Mouse (Mus musculus) adrenal gland, postnatal 14 days (tissue): ENCODE measurements around the gene Tbxas1. TPM values are rescaled to one million over a fixed set of nuclear protein-coding genes. Genes with fewer than 3 reads are reported as not detected.

ENCODE experiments used
- DNase-seq: peaks from one replicate; pipeline ENCODE4 v3.0.0; 2021; ENCODE audit warnings: mixed read lengths
- total RNA-seq: library from RNA; stranded (reverse); gene quantifications from 2 replicates; pipeline ENCODE4 v1.2.3, GENCODE M21; 2021

Gene Tbxas1
- total RNA-seq, 1 experiment from 2014 or later, result 3.0 TPM

DNA sequence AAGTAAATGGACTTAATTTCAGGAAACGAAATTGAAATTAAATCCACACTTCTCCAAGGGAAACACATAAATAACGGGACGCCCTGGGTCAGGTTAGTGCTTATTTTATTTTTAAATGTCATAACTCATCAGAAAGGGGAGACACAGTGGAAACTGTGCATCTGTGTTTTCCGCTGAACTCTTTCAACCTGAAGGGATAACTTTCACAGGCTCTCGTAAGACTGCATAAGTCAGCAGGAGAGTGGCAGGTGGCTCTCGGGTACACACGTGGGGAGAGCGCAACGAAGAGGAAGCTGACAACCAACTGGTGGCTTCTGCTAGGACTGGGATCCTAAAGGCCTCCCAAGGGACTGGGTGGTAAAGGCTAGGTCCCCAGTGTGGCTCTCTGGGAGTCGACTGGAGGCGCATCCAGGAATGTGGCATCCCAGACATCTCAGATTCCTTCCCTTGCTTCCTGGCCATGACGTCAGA, 128.8 kb downstream of the Tbxas1 start:
- peak; percentile 18 for DNase-seq

DNA sequence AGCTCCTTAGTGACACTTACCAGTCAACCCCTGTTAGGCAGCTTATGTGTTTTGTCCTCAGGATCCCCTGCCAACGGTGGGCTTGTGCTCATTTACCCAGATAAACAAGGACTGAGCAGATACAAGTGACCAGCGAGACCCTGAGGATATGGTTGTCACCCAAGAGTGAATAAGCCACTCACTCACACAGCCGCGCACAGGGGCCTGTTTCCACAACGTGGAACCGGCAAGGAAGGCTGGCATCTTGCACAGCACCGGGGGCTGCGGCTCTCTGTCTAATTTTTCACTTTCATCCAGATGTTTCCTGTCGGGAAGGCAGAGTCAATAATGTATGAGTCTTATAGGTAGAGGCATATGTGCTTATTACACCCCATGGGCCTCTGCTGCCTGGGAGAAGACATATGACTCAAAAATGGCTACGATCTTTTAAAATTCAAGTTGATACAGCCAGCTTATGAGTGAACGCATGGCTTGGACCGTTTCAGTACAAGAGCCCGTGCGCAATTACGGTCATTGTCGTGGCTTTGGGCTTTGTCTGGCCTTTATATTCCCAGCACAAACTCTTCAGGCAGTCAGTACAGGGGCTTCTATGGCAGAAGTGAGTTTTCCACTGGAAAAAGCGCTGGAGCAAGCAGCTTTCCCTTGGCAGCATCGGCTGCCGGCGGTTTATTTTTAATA, 130.2 kb downstream of the Tbxas1 start:
- DNase-seq, result no peak

DNA sequence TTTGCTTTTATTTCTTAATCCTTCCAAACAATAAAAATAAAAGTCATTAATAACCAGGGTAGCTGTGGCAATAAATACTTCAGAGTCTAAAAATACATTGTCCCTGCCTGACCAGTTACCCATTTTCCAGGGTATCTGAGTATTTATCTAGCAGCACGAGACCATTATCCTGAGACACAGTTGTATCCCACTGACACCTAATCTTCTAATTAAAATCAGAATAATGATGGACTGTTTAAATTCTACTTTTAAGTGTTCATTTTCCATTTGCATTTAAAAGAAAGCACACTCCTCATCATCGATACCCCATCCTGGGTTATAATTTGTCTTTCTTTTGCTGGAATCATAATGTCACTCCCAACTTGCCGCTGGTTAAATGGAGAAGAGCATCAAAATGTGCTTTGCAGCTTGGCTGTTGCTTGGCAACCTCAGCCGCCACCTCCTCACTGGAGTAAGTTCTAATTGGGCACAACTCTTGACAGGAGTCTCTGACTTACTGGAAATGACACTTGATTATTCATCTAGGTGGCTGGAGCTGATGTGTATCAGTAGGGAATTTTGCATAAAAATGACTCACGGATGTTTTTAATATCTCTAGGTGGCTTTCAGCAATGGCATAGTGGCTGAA, 130.9 kb downstream of the Tbxas1 start:
- no peak for DNase-seq

DNA sequence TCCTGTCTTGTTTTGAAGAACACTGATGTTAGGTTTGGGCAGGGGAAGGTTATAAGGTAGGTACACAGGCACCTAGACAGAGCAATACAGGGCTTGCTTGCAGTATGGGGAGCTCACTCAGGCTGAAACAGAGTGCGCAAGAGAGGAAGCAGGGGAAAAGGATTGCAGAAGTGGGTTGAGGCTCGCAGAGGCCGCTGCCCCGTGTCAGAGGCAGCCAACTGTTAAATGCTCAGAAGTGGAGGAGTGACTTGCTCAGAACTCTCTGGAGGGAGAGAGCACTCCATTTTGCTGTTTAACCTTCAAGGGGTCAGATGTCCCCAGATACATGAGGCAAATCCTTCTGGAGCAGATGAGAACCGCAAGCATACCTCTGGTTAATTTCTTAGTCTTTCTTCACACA, 132.0 kb downstream of the Tbxas1 start:
- no peak for DNase-seq

DNA sequence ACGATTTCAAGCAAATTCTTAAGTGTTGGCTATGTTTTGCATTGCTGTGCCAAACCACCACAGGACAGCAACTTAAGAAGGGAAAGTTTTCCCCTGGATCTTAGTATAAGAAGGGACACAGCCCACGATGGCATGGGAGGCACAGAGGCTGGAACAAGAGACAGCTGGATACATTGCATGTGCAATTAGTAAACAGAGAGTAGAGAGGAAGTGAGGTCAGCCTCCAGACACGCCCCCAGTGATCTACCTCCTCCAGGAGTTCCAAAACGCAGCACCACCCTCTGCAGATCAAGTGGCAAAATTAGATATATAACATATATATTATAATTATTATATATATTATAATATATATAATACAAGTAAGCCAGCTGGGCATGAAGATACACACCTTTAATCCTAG, 132.9 kb downstream of the Tbxas1 start:
- DNase-seq, result no peak

DNA sequence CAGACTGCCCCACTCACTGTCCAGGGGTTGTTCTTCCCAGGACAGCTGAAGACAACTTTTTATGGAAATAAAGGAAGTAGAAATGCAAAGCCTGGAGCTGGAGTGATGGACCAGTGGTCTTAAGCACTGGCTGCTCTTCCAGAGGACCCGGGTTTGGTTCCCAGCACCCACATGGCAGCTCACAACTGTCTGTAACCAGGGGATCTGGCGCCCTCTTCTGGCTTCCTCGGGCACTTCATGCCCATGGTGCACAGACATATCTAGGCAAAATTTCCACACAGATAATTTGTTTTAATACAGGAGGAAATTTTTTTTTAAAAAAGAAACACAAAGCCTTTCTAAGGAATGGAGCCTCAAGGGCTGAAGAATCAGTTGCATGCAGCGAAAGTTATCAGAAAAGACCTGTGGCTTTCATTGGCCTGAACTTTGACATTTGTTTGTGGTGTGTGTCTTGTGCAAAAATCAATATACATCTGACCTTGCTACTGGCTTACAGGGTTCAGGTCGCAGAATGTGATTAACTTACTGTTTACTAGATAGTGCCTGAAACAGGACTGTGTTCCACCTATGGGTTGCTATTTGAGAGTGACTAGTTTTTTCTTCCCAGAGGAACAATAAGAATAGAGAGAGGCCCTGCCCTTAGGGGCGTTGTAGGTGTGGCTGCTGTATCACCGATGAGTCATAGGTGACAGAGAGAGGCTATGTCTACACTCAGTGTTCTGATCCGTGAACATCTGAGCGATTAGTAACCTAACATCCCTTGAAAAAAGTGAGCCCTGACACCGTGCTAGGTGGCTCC, 138.0 kb downstream of the Tbxas1 start:
- DNase-seq, result no peak

DNA sequence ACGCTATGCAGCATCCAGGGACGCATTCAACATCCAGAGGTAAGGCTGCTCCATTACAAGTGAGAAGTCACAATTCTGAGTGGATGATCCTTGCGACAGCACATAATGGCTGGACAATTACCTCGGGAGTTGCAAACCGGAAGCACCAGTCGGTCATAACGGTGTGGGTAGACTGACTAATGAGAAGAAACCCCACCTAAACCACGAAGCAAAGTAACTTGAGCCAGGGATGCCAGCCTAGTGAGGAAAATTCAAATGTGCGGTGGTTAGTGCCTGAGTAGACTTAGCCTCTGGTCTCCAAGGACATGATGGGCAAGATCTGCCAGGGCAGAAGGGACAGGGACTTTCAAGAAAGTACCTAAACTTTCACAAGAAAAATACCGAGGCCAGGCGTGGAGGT, 142.7 kb downstream of the Tbxas1 start:
- DNase-seq, result no peak

DNA sequence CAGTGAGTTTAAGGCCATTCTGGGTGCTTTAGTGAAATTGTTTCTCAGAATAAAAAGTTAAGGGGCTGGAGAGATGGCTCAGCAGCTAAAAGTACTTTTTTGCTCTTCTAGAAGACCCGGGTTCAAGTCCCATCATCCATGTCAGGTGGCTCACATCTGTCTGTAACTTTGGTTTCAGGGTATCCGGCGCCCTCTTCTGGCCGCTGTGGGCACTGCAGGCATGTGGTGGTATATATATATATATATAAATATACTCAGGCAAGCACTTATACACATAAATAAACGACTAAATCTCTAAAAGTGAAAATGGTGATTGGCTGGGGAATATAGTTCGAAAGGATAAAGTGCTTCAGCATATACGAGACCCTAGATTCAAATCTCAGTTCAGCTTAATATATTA, 143.6 kb downstream of the Tbxas1 start:
- peak; percentile 48 for DNase-seq

DNA sequence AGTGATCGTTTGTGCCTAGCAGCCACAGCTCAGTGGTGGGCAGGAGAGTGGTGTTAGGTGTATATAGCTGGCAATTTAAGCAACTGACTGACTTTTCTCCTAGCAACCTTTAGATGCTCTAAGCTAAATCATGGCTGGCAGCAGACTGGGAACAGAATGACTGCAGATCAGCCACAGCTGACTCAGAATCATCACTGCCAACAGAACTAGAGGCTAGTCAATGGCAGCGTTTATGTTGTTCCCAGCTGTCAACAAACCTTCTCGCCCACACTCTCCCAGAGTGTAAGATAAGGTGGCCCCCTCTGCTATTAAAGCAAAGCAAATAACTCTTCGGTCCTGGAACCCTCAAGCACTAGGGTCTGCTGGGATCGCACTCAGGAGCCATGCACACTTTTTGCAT, 144.0 kb downstream of the Tbxas1 start:
- DNase-seq, result no peak

DNA sequence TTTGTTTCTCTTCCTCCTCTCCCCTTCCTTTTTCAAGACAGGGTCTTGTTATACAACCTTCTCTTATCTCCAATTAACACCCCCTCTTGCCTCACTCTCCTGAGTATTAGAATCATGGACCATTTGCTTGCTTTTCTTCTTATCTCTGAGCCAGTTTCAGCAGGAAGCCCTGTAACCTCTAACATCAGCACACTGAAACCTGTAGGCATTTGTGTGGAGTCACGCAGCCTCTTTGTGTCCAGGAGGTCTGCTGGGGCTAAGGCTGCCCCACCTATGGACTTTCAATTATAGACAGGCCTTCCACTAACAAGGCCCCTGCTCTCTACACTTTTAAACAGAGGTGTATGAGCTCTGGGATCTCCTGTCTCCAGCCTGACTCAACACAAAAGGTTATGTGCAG, 146.7 kb downstream of the Tbxas1 start:
- DNase-seq, result no peak

DNA sequence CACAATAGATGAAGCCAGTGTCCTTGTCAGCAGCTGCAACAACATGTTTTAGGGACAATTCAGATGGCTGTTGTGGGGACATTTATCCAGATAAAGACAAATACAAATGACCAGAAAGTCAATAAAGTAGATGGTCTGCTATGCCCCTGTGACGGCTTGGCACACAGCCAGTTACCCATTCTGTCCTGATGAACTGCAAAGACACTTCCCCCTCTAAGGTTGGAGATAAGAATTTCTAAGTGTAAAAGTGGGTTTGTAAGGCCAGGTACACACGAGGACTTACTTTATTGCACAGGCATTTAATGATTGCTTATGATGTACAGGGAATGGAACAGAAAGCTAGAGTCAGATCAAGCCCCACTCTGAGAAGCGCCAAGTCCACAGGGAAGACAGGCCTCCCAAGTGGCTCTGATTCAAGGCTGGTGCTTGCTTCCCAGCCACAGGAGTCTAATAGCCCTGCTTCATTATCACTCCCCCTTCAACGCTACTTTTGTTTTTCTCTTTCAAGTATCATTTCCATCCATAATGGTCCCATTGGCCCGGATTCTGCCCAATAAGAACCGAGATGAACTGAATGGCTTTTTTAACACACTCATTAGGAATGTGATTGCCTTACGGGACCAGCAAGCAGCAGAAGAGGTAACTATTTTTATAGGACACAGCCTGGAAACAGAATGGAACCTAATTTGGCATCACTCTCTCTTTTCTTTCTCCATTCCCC, 147.4 kb downstream of the Tbxas1 start:
- no peak for DNase-seq

DNA sequence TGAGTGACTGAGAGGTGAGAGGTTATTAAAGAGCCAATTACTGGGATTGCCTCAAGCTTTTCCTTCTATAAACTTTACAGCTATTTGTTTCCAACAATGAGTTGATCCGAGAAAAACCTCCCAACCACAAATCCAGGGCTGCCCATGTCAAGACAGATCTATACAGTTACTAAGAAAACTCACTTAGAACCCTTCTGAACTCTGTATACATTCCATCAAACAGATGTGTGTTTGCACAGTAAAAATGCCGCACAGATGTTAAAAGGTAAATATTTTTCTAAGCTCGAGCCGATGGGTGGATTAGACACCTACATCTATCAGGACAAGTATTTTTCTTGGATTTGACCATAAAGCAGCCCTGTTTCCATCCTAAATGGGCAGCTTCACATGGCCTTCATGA, 149.4 kb downstream of the Tbxas1 start:
- no peak for DNase-seq

DNA sequence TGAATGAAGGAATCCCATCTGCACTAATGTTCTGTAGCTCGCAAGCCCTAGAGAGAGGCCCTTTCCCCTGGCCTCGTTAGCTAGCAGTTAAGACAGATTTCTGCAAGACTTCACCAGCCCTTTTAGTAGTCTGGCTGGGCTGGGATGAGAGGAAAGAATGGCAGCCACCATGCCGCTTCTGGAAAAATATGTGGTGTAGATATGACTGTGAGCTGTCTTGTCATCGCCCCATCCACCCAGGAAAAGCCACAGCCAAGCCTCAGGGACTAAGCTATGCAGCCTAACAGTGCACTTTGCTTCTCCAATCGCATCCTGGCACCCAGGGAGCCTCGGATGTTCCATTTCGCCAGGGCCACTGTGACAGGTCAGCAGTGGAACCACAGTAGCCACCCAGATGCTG, 149.8 kb downstream of the Tbxas1 start:
- no peak for DNase-seq

DNA sequence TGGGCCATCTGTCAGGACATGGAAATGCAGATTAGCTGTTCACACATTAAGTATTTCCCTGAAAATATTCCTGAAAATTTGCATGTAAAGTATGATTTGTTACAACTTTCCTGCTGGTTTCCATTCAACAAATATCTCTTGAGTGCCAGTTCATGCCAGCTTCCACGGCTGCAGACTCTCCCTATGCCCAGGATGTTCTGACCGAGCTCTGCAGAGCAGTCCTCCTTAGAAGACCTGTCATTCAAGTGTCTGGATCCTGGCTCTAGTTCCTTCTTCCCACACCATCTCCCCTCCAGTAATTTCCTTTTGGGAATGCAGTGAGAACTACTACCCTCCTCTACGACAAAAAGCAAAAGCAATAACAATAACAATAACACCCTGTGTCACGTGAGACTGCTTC, 155.5 kb downstream of the Tbxas1 start:
- DNase-seq, result no peak

DNA sequence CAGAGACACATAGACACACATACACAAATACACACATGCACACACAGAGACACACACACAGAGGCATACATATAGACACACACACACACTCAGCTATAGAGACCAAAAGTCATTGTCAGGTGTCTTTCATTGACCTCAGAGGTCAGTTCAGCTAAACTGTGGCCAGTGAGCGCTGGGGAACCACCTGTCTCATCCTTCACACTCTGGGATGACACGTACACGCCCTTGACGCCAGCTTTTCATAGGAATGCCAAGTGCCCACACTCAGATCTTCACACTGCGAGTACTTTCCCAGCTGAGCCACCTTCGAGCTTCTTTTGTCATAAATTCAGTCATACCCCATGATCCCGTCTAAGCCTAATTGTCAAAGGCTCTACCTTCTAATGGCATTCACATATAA, 158.5 kb downstream of the Tbxas1 start:
- DNase-seq, result no peak

DNA sequence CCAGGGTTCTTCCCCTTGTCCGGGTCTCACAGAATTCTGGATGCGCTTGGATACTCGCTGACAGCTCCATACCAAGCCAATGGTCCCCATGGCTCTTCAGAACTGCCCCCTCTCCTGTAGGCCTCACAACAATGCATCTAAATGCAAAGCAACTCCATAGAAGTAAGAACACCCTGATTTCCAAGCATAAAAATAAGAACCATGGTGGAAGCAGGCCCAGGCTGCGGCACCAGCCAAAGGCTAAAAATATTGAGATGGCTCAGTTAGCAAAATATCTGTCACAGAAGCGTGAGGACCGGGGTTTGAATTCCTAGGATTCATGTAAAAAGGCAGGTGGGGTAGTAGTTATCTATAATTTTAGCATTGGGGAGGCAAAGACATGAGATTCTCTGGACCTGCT, 159.8 kb downstream of the Tbxas1 start:
- no peak for DNase-seq

DNA sequence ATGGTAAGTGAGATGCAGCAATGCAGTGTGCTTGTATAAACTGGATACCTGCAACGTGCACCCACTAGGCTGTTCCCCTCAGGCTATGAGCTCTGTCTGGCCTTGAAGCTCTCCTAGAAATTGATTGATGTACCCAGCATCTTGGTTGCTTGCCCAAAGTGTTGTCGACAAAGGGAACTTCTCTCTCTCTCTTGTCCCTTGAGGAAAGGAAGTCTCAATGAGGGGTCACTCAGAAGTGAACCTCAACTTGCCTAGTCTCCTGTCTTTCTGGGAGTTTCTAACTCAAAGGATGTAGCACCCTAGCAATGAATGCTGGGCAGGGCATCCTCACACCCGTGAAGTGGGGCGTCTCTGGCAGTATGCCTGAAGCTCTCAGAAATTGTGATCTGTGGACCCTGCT, 161.0 kb downstream of the Tbxas1 start:
- DNase-seq, result peak; percentile 54

DNA sequence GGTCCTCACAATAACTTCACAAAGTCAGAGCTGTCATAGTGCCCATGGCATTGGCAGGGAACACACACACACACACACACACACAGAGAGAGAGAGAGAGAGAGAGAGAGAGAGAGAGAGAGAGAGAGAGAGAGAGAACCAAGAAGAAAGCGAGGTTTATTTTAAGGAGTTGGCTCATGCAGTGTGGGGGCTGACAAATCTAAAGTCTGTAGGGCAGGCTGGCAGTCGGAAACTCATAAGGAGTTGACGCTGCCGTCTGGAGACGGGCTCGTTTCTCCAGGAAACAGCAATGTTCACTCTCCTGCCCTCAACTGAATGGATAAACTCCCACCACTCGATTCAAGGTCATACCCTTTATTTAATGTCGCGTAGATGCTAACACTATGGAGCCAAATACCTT, 165.2 kb downstream of the Tbxas1 start:
- no peak for DNase-seq

DNA sequence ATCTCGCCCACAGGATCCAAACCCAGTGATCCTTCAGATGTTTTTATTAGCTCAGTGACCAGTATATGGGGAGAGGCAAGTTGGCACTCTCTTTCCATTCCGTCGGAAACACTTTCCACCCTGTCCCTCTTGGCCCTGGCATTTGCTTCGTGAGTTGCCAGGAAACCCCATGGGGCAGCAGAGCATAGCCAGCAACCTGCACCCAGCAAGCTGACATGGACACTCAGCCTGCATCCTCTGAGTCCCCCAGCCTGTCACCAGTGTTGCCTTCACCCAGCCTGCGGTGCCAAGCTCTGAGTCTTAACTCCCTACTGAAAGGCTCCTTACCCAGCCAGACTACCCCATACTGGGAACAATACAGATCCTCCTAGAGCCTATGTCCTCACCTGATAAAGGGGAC, 173.9 kb downstream of the Tbxas1 start:
- peak; percentile 55 for DNase-seq

DNA sequence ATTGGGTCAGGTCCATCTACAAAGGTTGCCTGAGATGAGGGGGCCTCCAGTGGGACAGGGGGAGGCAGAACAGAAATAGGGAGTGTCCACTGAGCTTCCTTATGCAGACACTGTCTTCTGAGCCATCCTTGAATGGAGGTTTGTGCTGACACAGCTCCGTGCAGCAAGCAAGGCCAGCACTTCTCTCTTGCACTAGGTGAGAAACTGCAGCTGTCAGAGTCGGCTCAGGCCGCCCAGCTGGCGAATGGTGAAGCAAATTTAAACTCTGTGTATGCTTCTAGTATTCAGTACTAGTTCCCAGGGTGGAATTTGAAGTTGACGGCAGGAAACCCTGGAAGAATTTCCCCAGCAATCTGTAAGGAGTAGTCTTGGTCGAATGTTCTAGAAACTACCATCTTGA, 175.6 kb downstream of the Tbxas1 start:
- DNase-seq, result no peak

DNA sequence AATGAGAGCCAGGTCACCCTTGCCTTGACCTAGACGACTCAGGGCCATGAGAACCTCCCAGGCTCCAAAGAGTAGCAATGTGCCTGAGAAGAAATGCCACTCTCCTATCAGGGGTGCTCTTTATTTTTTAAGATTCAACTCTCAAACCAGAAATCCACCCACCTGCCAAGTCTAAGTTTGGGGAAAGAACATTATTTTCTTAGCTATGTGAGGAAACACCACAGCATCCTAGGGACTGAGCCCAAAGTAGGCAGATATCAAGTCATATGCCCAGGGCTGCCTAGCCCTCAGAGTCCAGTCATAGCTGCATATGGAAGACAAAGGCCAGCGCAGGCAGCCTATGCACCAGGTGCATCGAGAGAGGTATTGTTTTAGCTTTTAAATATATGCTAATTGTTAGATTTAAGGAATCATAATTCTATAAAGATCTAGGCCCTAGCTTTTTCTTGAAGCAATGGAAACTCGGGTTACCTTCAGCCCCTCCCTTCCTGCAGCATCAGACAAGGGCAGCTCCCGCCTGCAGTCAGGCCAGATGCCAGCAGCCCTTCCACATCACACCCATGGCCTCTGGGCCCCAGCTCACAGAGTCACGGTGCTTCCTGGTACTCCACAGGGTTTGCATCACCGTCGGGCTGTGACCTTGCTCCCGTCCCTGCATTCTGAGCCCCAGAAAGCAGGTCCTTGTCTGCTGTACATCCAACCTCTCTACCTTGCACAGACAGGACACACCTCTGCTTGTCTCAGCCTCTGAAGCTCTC, 176.8 kb downstream of the Tbxas1 start:
- peak; percentile 63 for DNase-seq

DNA sequence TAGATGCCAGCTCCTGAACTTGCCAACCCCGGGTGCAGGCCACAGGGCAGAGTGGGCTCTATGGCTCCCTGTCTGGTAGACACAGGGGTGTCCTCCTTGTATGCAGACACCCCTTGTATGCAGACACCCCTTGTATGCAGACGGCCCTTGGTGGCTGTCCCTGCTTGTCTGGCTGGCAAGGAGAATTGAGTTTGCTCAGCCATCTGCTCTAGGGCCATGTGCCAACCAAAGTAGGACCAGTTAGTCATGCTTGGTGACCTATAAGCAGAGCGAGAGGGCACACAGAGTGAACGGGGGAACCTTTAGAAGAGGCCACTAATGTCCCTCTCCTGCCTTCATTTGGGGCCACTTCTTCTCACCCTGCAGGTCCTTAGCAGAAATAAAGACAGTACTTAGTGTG, 177.4 kb downstream of the Tbxas1 start:
- DNase-seq, result peak; percentile 68
